Mouse (Mus musculus) colon, adult 2 months (tissue): ENCODE measurements around the gene Rgs4. TPM values are rescaled to one million over a fixed set of nuclear protein-coding genes. Genes with fewer than 3 reads are reported as not detected.

ENCODE experiments used
- polyA plus RNA-seq: library from polyadenylated mRNA; depleted of rRNA; stranded (reverse); fragments of >200 nt; gene quantifications from 2 replicates; pipeline ENCODE4 v1.2.3, GENCODE M21; 2012; rRNA removed

The Rgs4 gene
- 1.1 and 1.8 TPM in 2 replicates for polyA plus RNA-seq

DNA sequence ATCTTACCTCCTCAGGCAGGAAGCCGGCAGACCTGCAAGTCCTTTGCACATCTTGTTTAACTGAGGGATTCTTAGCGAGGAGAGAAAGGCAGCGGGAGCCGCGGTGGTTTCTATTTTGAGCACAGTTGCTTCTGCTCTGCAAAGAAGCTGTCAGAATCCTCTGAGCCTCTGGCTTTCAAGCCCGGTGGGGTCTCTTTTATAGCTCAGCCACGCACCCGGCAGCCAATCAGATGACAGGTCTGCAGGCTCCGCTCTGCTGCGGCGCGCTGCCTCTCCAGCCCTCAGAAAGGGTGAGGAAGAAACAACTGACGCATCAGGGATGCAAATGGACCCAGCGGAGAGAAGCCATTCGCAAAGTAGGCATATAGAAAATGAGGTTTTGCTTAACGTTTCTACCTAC lies at the start of gene Rgs4:
TSS of gene Rgs4 (minus strand) at position 170 of the 400 bp plus-strand sequence.

Other genes starting within 250 kb of the Rgs4 start
- 0.79 and 0.91 TPM in 2 replicates for gene Nuf2, start 216.2 kb downstream of the Rgs4 start, polyA plus RNA-seq
- 17.4 and 26.2 TPM in 2 replicates for gene Rgs5, start 92.1 kb downstream of the Rgs4 start, polyA plus RNA-seq
- not detected in 2 replicates for gene Ccdc190, start 181.0 kb upstream of the Rgs4 start, polyA plus RNA-seq
- gene Hsd17b7, start 221.6 kb upstream of the Rgs4 start, polyA plus RNA-seq = 3.7 and 5.2 TPM in 2 replicates